Mouse (Mus musculus): ENCODE measurements around the gene Arhgap1.

- TF ChIP-seq CTCF (IDR thresholded peaks at IDR 0.05; ENCODE audit: borderline replicate concordance, control insufficient read depth, extremely low read depth, insufficient read depth, low read length, poor library complexity) (no peak), POLR2A (IDR thresholded peaks at IDR 0.05; ENCODE audit: control insufficient read depth, extremely low read depth, insufficient read depth, low read length, poor library complexity) (no peak)
Observed at GRCm38 (mm10) chr2:91655827-91656226, 6.2 kb downstream of the Arhgap1 start.
